Mouse (Mus musculus) adrenal gland, adult 8-10 months (tissue): ENCODE results near the gene Akap6. TPM values are rescaled to one million over a fixed set of nuclear protein-coding genes. Genes with fewer than 3 reads are reported as not detected.

Experiments
- DNase-seq: peaks from one replicate; pipeline ENCODE4 v3.0.0; 2022
- total RNA-seq, 4 experiments: library from RNA; stranded (reverse); gene quantifications; 2 replicates each; pipeline ENCODE4 v1.2.4; 2022

The Akap6 gene
- total RNA-seq, 4 experiments from 2014 or later, result 2.4 to 6.1 (median 4.5) TPM

GRCm38 (mm10) chr12:52781066-52781465, 81.9 kb downstream of the Akap6 start:
- DNase-seq, result no peak

- peak; percentile 11 for DNase-seq
These were observed 83.8 kb downstream of the Akap6 start for GRCm38 (mm10) chr12:52782902-52783441.

GRCm38 (mm10) chr12:52785217-52785616, 86.0 kb downstream of the Akap6 start:
- DNase-seq, result no peak

- no peak for DNase-seq
These were observed 91.2 kb downstream of the Akap6 start for GRCm38 (mm10) chr12:52790350-52790768.

GRCm38 (mm10) chr12:52794131-52794530, 94.9 kb downstream of the Akap6 start:
- no peak for DNase-seq

GRCm38 (mm10) chr12:52795551-52796470, 96.6 kb downstream of the Akap6 start:
- no peak for DNase-seq

GRCm38 (mm10) chr12:52796471-52796795, 97.2 kb downstream of the Akap6 start:
- no peak for DNase-seq

- no peak for DNase-seq
These were observed 100.5 kb downstream of the Akap6 start for GRCm38 (mm10) chr12:52799717-52800116.

GRCm38 (mm10) chr12:52806273-52806672, 107.1 kb downstream of the Akap6 start:
- DNase-seq, result no peak

- no peak for DNase-seq
These were observed 119.4 kb downstream of the Akap6 start for GRCm38 (mm10) chr12:52818588-52818987.

- no peak for DNase-seq
These were observed 125.6 kb downstream of the Akap6 start for GRCm38 (mm10) chr12:52824774-52825173.

- DNase-seq, result no peak
These were observed 130.0 kb downstream of the Akap6 start for GRCm38 (mm10) chr12:52828944-52829736.

GRCm38 (mm10) chr12:52831782-52832181, 132.6 kb downstream of the Akap6 start:
- no peak for DNase-seq

GRCm38 (mm10) chr12:52832230-52832629, 133.0 kb downstream of the Akap6 start:
- DNase-seq, result no peak

- DNase-seq, result no peak
These were observed 134.0 kb downstream of the Akap6 start for GRCm38 (mm10) chr12:52833141-52833540.

GRCm38 (mm10) chr12:52834074-52834473, 134.9 kb downstream of the Akap6 start:
- no peak for DNase-seq

- no peak for DNase-seq
These were observed 135.6 kb downstream of the Akap6 start for GRCm38 (mm10) chr12:52834781-52835279.

GRCm38 (mm10) chr12:52835291-52835742, 136.1 kb downstream of the Akap6 start:
- no peak for DNase-seq

GRCm38 (mm10) chr12:52835914-52836546, 136.8 kb downstream of the Akap6 start:
- no peak for DNase-seq

GRCm38 (mm10) chr12:52845982-52846381, 146.8 kb downstream of the Akap6 start:
- DNase-seq, result no peak

GRCm38 (mm10) chr12:52847020-52847419, 147.8 kb downstream of the Akap6 start:
- DNase-seq, result no peak

GRCm38 (mm10) chr12:52847830-52848518, 148.8 kb downstream of the Akap6 start:
- no peak for DNase-seq
